Mouse (Mus musculus) heart, postnatal 0 days (tissue): ENCODE measurements around the gene Sqor.
A peak's percentile ranks its signal among the peaks of the same experiment; 100 is the strongest.

Source experiments
- CTCF ChIP-seq: IDR thresholded peaks from 2 replicates; pipeline ENCODE4 v1.5.1; 2016; ENCODE audit warnings: antibody characterized with exemption, control low read depth, low read depth
- EP300 ChIP-seq: IDR thresholded peaks from 2 replicates; pipeline ENCODE4 v1.6.1; 2016; ENCODE audit warnings: antibody characterized with exemption, low read depth

DNA sequence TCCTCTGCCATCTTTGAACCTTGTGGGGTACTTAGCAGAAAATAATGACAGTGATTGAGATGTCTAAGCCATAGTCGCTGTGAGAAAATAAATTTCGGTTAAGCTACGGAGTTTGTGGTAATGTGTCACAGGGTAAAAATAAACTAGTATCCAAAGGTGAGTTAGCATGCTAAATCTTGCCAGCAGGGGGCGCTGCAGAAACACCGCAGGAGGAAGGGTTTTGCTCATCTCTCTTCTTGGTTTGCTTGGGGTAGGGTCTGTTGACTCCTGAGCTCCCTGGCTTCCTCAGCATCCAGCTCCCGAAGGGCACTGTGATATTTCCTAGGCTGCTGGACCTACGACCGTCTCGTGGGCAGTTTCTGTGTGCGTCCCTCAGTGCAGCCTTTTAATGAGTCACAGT is 39.4 kb upstream of the Sqor start:
- TF ChIP-seq CTCF (peak; percentile 55), EP300 (no peak)
